Mouse (Mus musculus): ENCODE data around the gene Lhx3. TPM values are rescaled to one million over a fixed set of nuclear protein-coding genes. Genes with fewer than 3 reads are reported as not detected.
A peak's percentile ranks its signal among the peaks of the same experiment; 100 is the strongest.

The Lhx3 gene
- polyA plus RNA-seq, 1 experiment from 2014 or later: not detected

DNA sequence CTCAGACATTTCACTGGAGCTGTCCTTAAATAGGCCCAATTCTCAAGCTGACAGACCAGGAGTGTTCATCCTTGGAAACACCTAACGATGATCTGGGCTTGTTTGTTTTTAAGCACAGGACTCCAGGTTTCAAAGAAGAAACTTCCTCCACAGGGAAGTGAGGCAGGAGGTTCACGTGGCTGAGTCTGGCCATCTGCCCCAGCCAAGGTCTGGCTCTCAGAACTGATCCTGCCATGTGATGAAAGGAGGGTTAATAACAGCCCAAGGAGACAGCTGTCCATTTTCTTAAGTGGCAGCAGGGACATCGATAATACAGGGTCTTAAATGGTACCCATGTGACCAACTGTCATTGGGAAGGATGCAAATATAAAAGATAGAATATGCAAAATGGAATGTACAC lies 1.5 kb upstream of the Lhx3 start:
- Histone ChIP-seq H3K36me3 (ENCODE audit: control insufficient read depth, insufficient read depth, low read length) (peaks cover 41% of the 10 kb centered on the region), H3K4me2 (ENCODE audit: low read length) (no peak overlapping the region), H3K4me3 (ENCODE audit: low read depth, low read length) (no peak overlapping the region), H3K27me3 (replicated peaks; ENCODE audit: control insufficient read depth, insufficient read depth, low read length) (peaks cover 35% of the 10 kb centered on the region), H3K9me3 (replicated peaks; ENCODE audit: control insufficient read depth, low read length) (no peaks in the 10 kb centered on the region), H3K4me1 (ENCODE audit: control insufficient read depth, insufficient read depth, low read length) (peaks cover 18% of the 10 kb centered on the region), H3K9ac (ENCODE audit: low read length) (no peak overlapping the region), H3K27ac (ENCODE audit: low read depth, low read length) (no peak overlapping the region)
- DNase-seq (ENCODE audit: low spot score) (no peak), ATAC-seq (no peak)
- 62% methylated on average over 3 of the region's 3 CpGs for WGBS

GRCm38 (mm10) chr2:26207559-26207958 lies 530 bp downstream of the Lhx3 start:
- H3K9me3 ChIP-seq (replicated peaks; ENCODE audit: control insufficient read depth, low read length): no peaks in the 10 kb centered on the region
- no peak overlapping the region for H3K4me2 ChIP-seq (ENCODE audit: low read length)
- no peak overlapping the region for H3K9ac ChIP-seq (ENCODE audit: low read length)
- peaks cover 18% of the 10 kb centered on the region for H3K4me1 ChIP-seq (ENCODE audit: control insufficient read depth, insufficient read depth, low read length)
- H3K27me3 ChIP-seq (replicated peaks; ENCODE audit: control insufficient read depth, insufficient read depth, low read length): peaks cover 53% of the 10 kb centered on the region
- ATAC-seq (peak; percentile 26; the same call in 1 of the 2 replicates), DNase-seq (ENCODE audit: low spot score) (peak; percentile 34)
- 5% methylated on average over 9 of the region's 9 CpGs for WGBS
- H3K27ac ChIP-seq (ENCODE audit: low read depth, low read length): no peak overlapping the region
- no peak overlapping the region for H3K4me3 ChIP-seq (ENCODE audit: low read depth, low read length)
- peaks cover 29% of the 10 kb centered on the region for H3K36me3 ChIP-seq (ENCODE audit: control insufficient read depth, insufficient read depth, low read length)

DNA sequence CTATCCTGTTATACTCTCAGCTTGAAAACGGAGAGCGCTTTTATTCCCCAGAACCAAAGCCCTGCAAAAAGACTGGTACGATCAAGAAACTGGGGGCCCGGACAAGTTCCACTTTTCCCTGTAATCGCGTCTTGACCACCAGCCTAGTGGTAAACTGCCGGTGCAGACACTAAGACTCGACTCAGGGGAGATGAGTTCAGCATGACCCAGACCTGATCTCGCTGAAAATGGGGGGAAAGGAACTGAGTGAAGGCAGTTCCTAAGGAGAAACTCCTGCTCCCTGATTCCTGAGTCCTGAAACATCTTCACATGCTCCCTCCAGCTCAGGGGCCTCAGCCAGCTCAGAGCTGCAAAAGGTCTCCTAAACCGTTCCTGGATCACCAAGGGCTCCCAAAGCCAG lies 2.3 kb downstream of the Lhx3 start:
- Histone ChIP-seq H3K27ac (ENCODE audit: low read depth, low read length) (no peak overlapping the region), H3K27me3 (replicated peaks; ENCODE audit: control insufficient read depth, insufficient read depth, low read length) (peaks cover 71% of the 10 kb centered on the region), H3K9me3 (replicated peaks; ENCODE audit: control insufficient read depth, low read length) (no peaks in the 10 kb centered on the region), H3K4me3 (ENCODE audit: low read depth, low read length) (no peak overlapping the region), H3K4me1 (ENCODE audit: control insufficient read depth, insufficient read depth, low read length) (peaks cover 18% of the 10 kb centered on the region), H3K4me2 (ENCODE audit: low read length) (no peak overlapping the region), H3K9ac (ENCODE audit: low read length) (no peak overlapping the region), H3K36me3 (ENCODE audit: control insufficient read depth, insufficient read depth, low read length) (peaks cover 12% of the 10 kb centered on the region)
- WGBS: 8% methylated on average over 10 of the region's 10 CpGs
- ATAC-seq (no peak), DNase-seq (ENCODE audit: low spot score) (no peak)

DNA sequence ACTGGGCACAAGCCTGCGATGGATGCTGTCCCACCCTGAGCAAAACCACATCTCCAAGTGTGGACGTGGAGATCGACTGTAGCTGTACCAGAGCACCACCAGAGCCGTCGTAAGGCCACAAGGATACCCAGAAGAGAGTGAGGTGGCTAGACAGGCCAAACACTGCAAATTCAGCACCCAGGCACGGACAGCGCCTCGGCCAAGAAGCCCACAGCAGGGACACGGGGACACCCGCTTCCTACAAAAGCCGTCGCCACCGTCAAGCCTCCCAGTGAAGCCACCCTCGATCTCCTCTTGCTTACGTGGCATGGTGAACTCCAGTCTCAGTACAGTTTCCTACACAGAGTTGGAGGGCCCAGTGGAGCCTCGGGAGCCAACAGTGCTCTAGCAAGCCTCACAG lies 3.0 kb downstream of the Lhx3 start:
- no peaks in the 10 kb centered on the region for H3K9me3 ChIP-seq (replicated peaks; ENCODE audit: control insufficient read depth, low read length)
- no peak overlapping the region for H3K27ac ChIP-seq (ENCODE audit: low read depth, low read length)
- no peak overlapping the region for H3K9ac ChIP-seq (ENCODE audit: low read length)
- H3K27me3 ChIP-seq (replicated peaks; ENCODE audit: control insufficient read depth, insufficient read depth, low read length): peaks cover 77% of the 10 kb centered on the region
- H3K4me1 ChIP-seq (ENCODE audit: control insufficient read depth, insufficient read depth, low read length): peaks cover 18% of the 10 kb centered on the region
- H3K4me2 ChIP-seq (ENCODE audit: low read length): no peak overlapping the region
- no peak for ATAC-seq
- DNase-seq (ENCODE audit: low spot score): no peak
- 3% methylated on average over 16 of the region's 16 CpGs for WGBS
- H3K4me3 ChIP-seq (ENCODE audit: low read depth, low read length): no peak overlapping the region
- H3K36me3 ChIP-seq (ENCODE audit: control insufficient read depth, insufficient read depth, low read length): peaks cover 6% of the 10 kb centered on the region; the same call in 1 of the 2 replicates

DNA sequence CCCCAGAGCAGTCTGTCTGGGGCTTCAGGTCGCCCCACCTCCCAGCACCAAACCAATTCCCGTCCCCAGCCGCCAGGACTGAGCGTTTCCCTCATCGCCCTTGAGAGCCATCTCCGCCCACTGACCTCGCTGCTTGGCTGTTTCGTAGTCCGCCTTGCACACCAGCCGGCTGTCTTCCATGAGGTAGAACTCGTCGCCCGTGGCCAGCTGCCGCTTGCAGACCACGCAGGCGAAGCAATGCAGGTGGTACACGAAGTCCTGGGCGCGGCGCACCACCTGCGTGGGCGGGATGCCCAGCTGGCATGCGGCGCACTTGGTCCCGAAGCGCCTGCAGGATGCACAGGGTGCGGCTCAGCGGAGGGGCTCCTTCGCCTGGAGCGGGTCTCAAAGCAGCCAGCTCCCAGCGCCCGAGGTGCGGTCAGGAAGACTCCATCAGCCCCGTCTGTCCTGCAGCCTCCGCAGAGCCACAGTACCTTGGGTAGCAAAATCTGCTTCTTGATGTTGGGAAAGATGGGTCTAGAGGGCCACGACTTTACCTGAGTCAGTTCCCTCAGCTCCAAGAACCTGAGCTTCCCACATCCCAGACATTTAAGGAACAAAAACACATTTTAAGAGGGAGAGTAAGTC lies 5.1 kb downstream of the Lhx3 start:
- Histone ChIP-seq H3K9ac (ENCODE audit: low read length) (no peak overlapping the region), H3K4me1 (ENCODE audit: control insufficient read depth, insufficient read depth, low read length) (peaks cover 18% of the 10 kb centered on the region), H3K9me3 (replicated peaks; ENCODE audit: control insufficient read depth, low read length) (no peaks in the 10 kb centered on the region), H3K27ac (ENCODE audit: low read depth, low read length) (no peak overlapping the region), H3K4me3 (ENCODE audit: low read depth, low read length) (no peak overlapping the region), H3K27me3 (replicated peaks; ENCODE audit: control insufficient read depth, insufficient read depth, low read length) (peaks cover 97% of the 10 kb centered on the region), H3K36me3 (ENCODE audit: control insufficient read depth, insufficient read depth, low read length) (no peaks in the 10 kb centered on the region), H3K4me2 (ENCODE audit: low read length) (no peak overlapping the region)
- 1% methylated on average over 36 of the region's 36 CpGs for WGBS
- DNase-seq (ENCODE audit: low spot score): peak; percentile 21
- ATAC-seq: no peak

DNA sequence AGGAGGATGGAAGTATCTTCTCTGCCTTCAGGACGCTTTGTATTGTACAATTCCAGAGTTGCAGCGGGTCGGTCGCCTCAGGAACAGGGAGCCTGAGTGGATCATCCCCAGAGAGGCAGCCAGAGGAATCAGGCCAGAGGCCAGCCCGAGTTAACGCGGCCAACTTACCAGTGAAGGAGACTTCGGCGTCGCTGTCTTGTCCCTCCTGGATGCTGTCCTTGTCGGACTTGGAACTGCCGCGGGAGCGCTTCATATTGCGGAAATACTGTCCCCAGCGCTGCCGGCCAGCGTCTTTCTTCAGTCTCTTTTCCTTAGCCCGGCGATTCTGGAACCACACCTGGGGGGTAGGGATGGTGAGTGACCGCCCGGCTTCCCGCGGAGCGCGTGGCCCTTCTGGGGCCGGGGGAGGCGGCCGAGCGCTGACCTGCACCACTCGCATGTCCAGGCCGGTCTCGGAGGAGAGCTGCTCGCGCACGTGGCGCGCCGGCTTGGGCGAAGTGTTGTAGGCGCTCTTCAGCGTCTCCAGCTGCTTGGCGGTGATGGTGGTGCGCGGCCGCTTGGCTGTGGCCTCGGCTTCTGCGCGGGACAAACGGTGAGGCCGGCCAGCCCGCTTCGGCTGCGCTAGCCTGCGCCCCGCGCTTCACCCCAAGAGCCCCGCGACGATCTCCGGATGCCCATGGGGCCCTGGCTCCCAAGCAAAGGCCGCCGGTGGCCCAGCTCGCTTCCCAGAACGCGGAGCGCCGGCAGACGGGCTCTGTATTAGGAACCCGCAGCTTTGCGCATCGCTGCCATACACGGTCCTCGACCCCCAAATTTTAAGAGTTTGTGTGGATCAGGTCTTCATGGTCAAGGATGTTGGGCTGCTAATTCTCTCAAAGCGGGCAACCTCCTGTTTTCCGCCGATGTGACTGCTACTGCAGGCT lies 5.9 kb downstream of the Lhx3 start:
- Histone ChIP-seq H3K4me3 (ENCODE audit: low read depth, low read length) (0 out of 2 replicates have a peak overlapping the region, but pooled peaks have one; percentile 8), H3K27me3 (replicated peaks; ENCODE audit: control insufficient read depth, insufficient read depth, low read length) (peaks cover 96% of the 10 kb centered on the region), H3K9ac (ENCODE audit: low read length) (no peak overlapping the region), H3K4me2 (ENCODE audit: low read length) (peak overlapping the region; percentile 26; the same call in 1 of the 2 replicates), H3K36me3 (ENCODE audit: control insufficient read depth, insufficient read depth, low read length) (no peaks in the 10 kb centered on the region), H3K9me3 (replicated peaks; ENCODE audit: control insufficient read depth, low read length) (no peaks in the 10 kb centered on the region), H3K4me1 (ENCODE audit: control insufficient read depth, insufficient read depth, low read length) (peaks cover 13% of the 10 kb centered on the region; the same call in 1 of the 2 replicates), H3K27ac (ENCODE audit: low read depth, low read length) (no peak overlapping the region)
- ATAC-seq (no peak), DNase-seq (ENCODE audit: low spot score) (peak; percentile 17)
- WGBS: under 1% methylated on average over 72 of the region's 77 CpGs

GRCm38 (mm10) chr2:26198488-26198887 lies 9.6 kb downstream of the Lhx3 start:
- DNase-seq (ENCODE audit: low spot score) (no peak), ATAC-seq (no peak)
- Histone ChIP-seq H3K27me3 (replicated peaks; ENCODE audit: control insufficient read depth, insufficient read depth, low read length) (peaks cover 73% of the 10 kb centered on the region), H3K9me3 (replicated peaks; ENCODE audit: control insufficient read depth, low read length) (no peaks in the 10 kb centered on the region), H3K4me2 (ENCODE audit: low read length) (no peak overlapping the region), H3K27ac (ENCODE audit: low read depth, low read length) (no peak overlapping the region), H3K9ac (ENCODE audit: low read length) (no peak overlapping the region), H3K4me1 (ENCODE audit: control insufficient read depth, insufficient read depth, low read length) (peaks cover 12% of the 10 kb centered on the region), H3K4me3 (ENCODE audit: low read depth, low read length) (no peak overlapping the region), H3K36me3 (ENCODE audit: control insufficient read depth, insufficient read depth, low read length) (no peaks in the 10 kb centered on the region)
- WGBS: 5% methylated on average over 10 of the region's 10 CpGs

- no peaks in the 10 kb centered on the region for H3K36me3 ChIP-seq (ENCODE audit: control insufficient read depth, insufficient read depth, low read length)
- peak; percentile 69 for DNase-seq (ENCODE audit: low spot score)
- H3K27ac ChIP-seq (ENCODE audit: low read depth, low read length): no peak overlapping the region
- 4% methylated on average over 7 of the region's 7 CpGs for WGBS
- peaks cover 7% of the 10 kb centered on the region for H3K4me1 ChIP-seq (ENCODE audit: control insufficient read depth, insufficient read depth, low read length)
- no peaks in the 10 kb centered on the region for H3K9me3 ChIP-seq (replicated peaks; ENCODE audit: control insufficient read depth, low read length)
- H3K27me3 ChIP-seq (replicated peaks; ENCODE audit: control insufficient read depth, insufficient read depth, low read length): peaks cover 36% of the 10 kb centered on the region
- no peak overlapping the region for H3K9ac ChIP-seq (ENCODE audit: low read length)
- H3K4me2 ChIP-seq (ENCODE audit: low read length): no peak overlapping the region
- no peak overlapping the region for H3K4me3 ChIP-seq (ENCODE audit: low read depth, low read length)
- ATAC-seq: peak; percentile 52; the same call in 1 of the 2 replicates
Observed at GRCm38 (mm10) chr2:26194552-26195339, 13.3 kb downstream of the Lhx3 start.

Data from forebrain, embryonic 14.5 days (tissue).